Mouse (Mus musculus): ENCODE data around the gene Tas2r116. TPM values are rescaled to one million over a fixed set of nuclear protein-coding genes. Genes with fewer than 3 reads are reported as not detected.

Gene Tas2r116
- not detected in 2 replicates for polyA plus RNA-seq (2012; ENCODE audit: insufficient read depth, insufficient read length, low replicate concordance, missing spikeins)

DNA sequence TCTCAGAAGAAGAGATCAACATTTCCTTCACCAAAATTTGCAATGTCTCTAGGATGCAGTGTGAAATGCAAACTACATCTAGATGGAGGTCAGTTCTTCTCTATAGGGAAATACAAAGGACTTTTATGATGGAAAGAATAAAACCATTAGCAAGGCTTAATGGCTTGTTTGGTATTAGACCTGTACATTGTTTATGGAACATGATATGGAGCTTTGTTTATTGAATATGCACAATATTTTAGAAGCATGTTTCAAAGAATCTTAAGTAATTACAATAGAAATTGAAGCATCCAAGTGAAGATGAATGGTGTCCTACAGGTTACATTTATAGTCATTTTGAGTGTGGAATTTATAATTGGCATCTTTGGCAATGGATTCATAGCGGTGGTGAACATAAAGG, at the start of gene Tas2r116:
Gene Tas2r116 (plus strand): TSS at position 301 of the 400 bp plus-strand sequence.
- no peak within 1 kb of the TSS for H3K4me3 ChIP-seq (ENCODE audit: insufficient read depth, low read depth, low read length)
- TF ChIP-seq POLR2A (IDR thresholded peaks at IDR 0.05; ENCODE audit: insufficient read depth, low read depth, low read length) (no peak), CTCF (IDR thresholded peaks at IDR 0.05; ENCODE audit: insufficient read depth, low read depth, low read length) (no peak)
- WGBS: 76% methylated on average over 1 of the region's 1 CpGs
- no peak within 1 kb of the TSS for H3K27ac ChIP-seq (ENCODE audit: insufficient read depth, low read depth, low read length)
- no peaks in the 10 kb centered on the region for H3K4me1 ChIP-seq (ENCODE audit: control insufficient read depth, insufficient read depth, low read length)

GRCm38 (mm10) chr6:132846842-132847241, 8.4 kb upstream of the Tas2r116 start, which contains the start of gene Tas2r123:
Tas2r123 (plus strand) TSS chr6:132847142.
- TF ChIP-seq CTCF (IDR thresholded peaks at IDR 0.05; ENCODE audit: insufficient read depth, low read depth, low read length) (no peak), POLR2A (IDR thresholded peaks at IDR 0.05; ENCODE audit: insufficient read depth, low read depth, low read length) (no peak)
- H3K4me3 ChIP-seq (ENCODE audit: insufficient read depth, low read depth, low read length): no peak within 1 kb of the TSS
- H3K27ac ChIP-seq (ENCODE audit: insufficient read depth, low read depth, low read length): no peak within 1 kb of the TSS
- WGBS: 90% methylated on average over 1 of the region's 1 CpGs
- H3K4me1 ChIP-seq (ENCODE audit: control insufficient read depth, insufficient read depth, low read length): no peaks in the 10 kb centered on the region

- Histone ChIP-seq H3K4me3 (ENCODE audit: insufficient read depth, low read depth, low read length) (no peak within 1 kb of the TSS), H3K27ac (ENCODE audit: insufficient read depth, low read depth, low read length) (no peak within 1 kb of the TSS), H3K4me1 (ENCODE audit: control insufficient read depth, insufficient read depth, low read length) (no peaks in the 10 kb centered on the region)
- no peak for TF ChIP-seq CTCF (IDR thresholded peaks at IDR 0.05; ENCODE audit: insufficient read depth, low read depth, low read length)
- TF ChIP-seq POLR2A (IDR thresholded peaks at IDR 0.05; ENCODE audit: insufficient read depth, low read depth, low read length): no peak
Measured at GRCm38 (mm10) chr6:132867708-132868107, 12.5 kb downstream of the Tas2r116 start, which contains the start of gene Tas2r110. Tas2r110 (plus strand) TSS chr6:132868008.

- no peaks in the 10 kb centered on the region for H3K4me1 ChIP-seq (ENCODE audit: control insufficient read depth, insufficient read depth, low read length)
- no peak within 1 kb of the TSS for H3K4me3 ChIP-seq (ENCODE audit: insufficient read depth, low read depth, low read length)
- 64% methylated on average over 1 of the region's 1 CpGs for WGBS
- no peak within 1 kb of the TSS for H3K27ac ChIP-seq (ENCODE audit: insufficient read depth, low read depth, low read length)
- TF ChIP-seq POLR2A (IDR thresholded peaks at IDR 0.05; ENCODE audit: insufficient read depth, low read depth, low read length) (no peak), CTCF (IDR thresholded peaks at IDR 0.05; ENCODE audit: insufficient read depth, low read depth, low read length) (no peak)
Measured at GRCm38 (mm10) chr6:132892711-132893110, 37.5 kb downstream of the Tas2r116 start, which contains the start of gene Tas2r113. Tas2r113 (plus strand) TSS chr6:132893011.

Other genes starting within 250 kb of the Tas2r116 start
- gene A630073D07Rik, start 203.9 kb upstream of the Tas2r116 start, polyA plus RNA-seq (2012; ENCODE audit: insufficient read depth, insufficient read length, low replicate concordance, missing spikeins): not detected in 2 replicates
- gene Tas2r120, start 198.5 kb upstream of the Tas2r116 start, polyA plus RNA-seq (2012; ENCODE audit: insufficient read depth, insufficient read length, low replicate concordance, missing spikeins): not detected in 2 replicates
- gene Tas2r121, start 154.4 kb upstream of the Tas2r116 start, polyA plus RNA-seq (2012; ENCODE audit: insufficient read depth, insufficient read length, low replicate concordance, missing spikeins): not detected in 2 replicates
- not detected in 2 replicates for gene Tas2r122, start 143.5 kb upstream of the Tas2r116 start, polyA plus RNA-seq (2012; ENCODE audit: insufficient read depth, insufficient read length, low replicate concordance, missing spikeins)
- gene Tas2r115, start 117.4 kb upstream of the Tas2r116 start, polyA plus RNA-seq (2012; ENCODE audit: insufficient read depth, insufficient read length, low replicate concordance, missing spikeins): not detected in 2 replicates
- not detected in 2 replicates for gene Tas2r124, start 100.7 kb upstream of the Tas2r116 start, polyA plus RNA-seq (2012; ENCODE audit: insufficient read depth, insufficient read length, low replicate concordance, missing spikeins)
- gene Tas2r102, start 93.3 kb upstream of the Tas2r116 start, polyA plus RNA-seq (2012; ENCODE audit: insufficient read depth, insufficient read length, low replicate concordance, missing spikeins): not detected in 2 replicates
- not detected in 2 replicates for gene Tas2r136, start 77.3 kb upstream of the Tas2r116 start, polyA plus RNA-seq (2012; ENCODE audit: insufficient read depth, insufficient read length, low replicate concordance, missing spikeins)
- not detected in 2 replicates for gene Tas2r117, start 52.6 kb upstream of the Tas2r116 start, polyA plus RNA-seq (2012; ENCODE audit: insufficient read depth, insufficient read length, low replicate concordance, missing spikeins)
- not detected in 2 replicates for gene Tas2r123, start 8.3 kb upstream of the Tas2r116 start, polyA plus RNA-seq (2012; ENCODE audit: insufficient read depth, insufficient read length, low replicate concordance, missing spikeins)
- not detected in 2 replicates for gene Tas2r110, start 12.6 kb downstream of the Tas2r116 start, polyA plus RNA-seq (2012; ENCODE audit: insufficient read depth, insufficient read length, low replicate concordance, missing spikeins)
- gene Tas2r113, start 37.6 kb downstream of the Tas2r116 start, polyA plus RNA-seq (2012; ENCODE audit: insufficient read depth, insufficient read length, low replicate concordance, missing spikeins): not detected in 2 replicates
- gene Tas2r125, start 54.2 kb downstream of the Tas2r116 start, polyA plus RNA-seq (2012; ENCODE audit: insufficient read depth, insufficient read length, low replicate concordance, missing spikeins): not detected in 2 replicates
- gene Tas2r129, start 95.7 kb downstream of the Tas2r116 start, polyA plus RNA-seq (2012; ENCODE audit: insufficient read depth, insufficient read length, low replicate concordance, missing spikeins): not detected in 2 replicates
- gene Tas2r131, start 102.5 kb downstream of the Tas2r116 start, polyA plus RNA-seq (2012; ENCODE audit: insufficient read depth, insufficient read length, low replicate concordance, missing spikeins): not detected in 2 replicates
- gene Tas2r109, start 125.5 kb downstream of the Tas2r116 start, polyA plus RNA-seq (2012; ENCODE audit: insufficient read depth, insufficient read length, low replicate concordance, missing spikeins): not detected in 2 replicates
- gene Tas2r103, start 181.7 kb downstream of the Tas2r116 start, polyA plus RNA-seq (2012; ENCODE audit: insufficient read depth, insufficient read length, low replicate concordance, missing spikeins): not detected in 2 replicates
- gene Tas2r140, start 200.4 kb downstream of the Tas2r116 start, polyA plus RNA-seq (2012; ENCODE audit: insufficient read depth, insufficient read length, low replicate concordance, missing spikeins): not detected in 2 replicates
- 171 TPM in 1 of 2 replicates, not detected in the other for gene Smim10l1, start 249.5 kb downstream of the Tas2r116 start, polyA plus RNA-seq (2012; ENCODE audit: insufficient read depth, insufficient read length, low replicate concordance, missing spikeins)

Data from olfactory bulb, adult 2 months (tissue).